Mouse (Mus musculus) cortical plate, adult 2 months (tissue): Measurements from ENCODE around the gene Olfr410.

Experiments used
- CTCF ChIP-seq: fragments of 200-500 bp; IDR thresholded peaks from 2 replicates; pipeline ENCODE4 v1.5.1; 2011; ENCODE audit warnings: mild to moderate bottlenecking, control low read depth, low read length; ENCODE audit not compliant: insufficient read depth; ENCODE audit errors: extremely low read depth
- POLR2A ChIP-seq: fragments of 200-500 bp; IDR thresholded peaks from 2 replicates; pipeline ENCODE4 v1.6.1; 2011; ENCODE audit warnings: mild to moderate bottlenecking, low read length, control low read depth; ENCODE audit not compliant: insufficient read depth; ENCODE audit errors: extremely low read depth

DNA sequence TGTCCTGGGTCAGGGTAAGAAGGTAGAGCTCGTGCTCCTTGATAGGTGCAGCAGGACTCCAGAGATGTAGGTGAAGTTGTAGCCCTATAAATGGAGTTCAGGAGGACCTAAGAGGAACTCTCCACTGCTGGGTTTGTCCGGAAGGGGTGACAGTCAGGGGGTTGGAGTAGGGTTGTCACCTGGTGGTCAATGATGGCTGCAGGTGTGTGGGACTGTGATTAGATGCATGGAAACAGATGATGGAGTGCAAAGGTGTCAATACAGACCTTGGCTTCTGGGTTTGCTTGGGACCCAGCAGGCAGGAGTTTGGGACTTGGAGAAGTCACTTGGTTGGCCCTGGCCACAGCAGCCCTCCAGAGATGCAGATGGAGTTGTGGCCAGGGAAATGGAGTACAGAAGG is 50.6 kb downstream of the Olfr410 start:
- no peak for TF ChIP-seq POLR2A
- TF ChIP-seq CTCF, result no peak
